Mouse (Mus musculus): Measurements from ENCODE around the gene Aqp9.
"Not testable (repeated sequence)": the region's sequence is repeated elsewhere in the genome, so short reads cannot be mapped to it uniquely, and the experiment has no call there.

The Aqp9 gene

DNA sequence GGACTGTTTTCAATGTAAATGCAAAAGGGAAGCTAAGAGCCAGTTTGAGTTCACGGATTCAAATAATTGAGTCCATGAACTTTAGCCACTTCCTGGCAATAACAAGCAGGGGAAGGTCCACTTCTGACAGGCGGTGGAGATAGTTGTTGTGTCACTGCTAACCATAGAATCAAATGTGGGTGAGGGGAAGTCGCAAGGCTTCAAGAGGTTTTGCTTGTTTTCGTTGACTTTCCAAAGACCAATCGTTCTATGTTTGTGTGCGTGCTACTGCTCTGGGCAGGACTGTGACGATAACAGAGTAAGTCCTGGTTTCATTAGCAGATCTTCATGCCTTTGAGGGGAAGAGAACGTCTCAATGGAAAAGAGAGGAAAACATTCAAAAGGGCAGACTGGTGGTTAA, 28.3 kb downstream of the Aqp9 start:
- CTCF ChIA-PET = no interaction called here

DNA sequence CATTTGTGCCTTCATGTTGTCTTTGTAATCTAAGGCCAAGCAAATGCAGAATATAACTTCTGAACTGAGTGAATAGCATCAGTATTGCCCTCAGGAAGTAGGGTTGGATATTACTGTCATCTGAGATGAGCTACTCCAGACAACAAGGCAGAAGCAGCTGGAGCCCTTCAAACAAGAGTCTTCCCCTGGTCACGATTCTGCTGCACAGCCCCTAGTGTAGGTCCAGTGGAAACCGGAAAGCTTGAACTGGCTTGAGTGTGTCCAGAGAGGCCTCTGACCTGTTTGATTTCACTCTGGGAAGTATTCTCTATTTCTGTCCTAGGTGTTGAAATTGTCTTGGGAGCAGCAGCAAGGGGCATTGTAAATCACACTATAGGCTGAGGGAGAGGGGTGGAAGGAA, 29.5 kb downstream of the Aqp9 start:
- CTCF ChIA-PET = no interaction called here

DNA sequence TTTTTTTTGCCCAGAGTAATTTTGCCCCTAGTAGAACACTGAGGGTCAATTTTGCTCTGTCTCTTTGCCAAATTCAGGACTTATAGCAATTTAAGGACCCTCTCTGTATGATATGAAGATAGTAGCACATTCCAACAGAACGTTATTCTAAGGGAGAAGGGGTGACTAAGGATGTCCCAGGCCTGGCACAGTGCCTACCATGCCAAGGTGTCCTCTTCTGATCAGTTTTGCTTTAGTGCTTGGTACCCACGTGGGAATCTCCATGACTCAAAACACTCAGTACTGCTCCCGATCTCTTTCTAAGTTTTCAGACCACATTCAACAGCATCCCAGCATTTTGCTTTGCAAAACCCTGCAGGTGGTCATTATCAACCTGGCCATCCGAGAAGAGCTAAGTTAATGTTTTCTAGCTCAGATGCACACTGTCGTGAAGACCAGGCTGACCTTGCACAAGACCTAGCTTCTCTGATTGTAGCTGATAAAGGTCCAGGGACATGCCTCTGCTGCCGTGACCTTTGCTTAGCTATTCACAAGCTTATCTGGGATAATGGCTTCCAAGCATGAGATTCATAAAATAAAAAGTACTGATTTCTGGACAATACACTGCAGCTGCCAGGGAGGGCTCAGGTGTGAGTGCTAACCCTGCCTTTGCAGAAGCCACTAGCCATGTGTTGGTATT, 31.1 kb downstream of the Aqp9 start:
- CTCF ChIA-PET = interaction anchor here (0.6 kb wide), 1 partner anchor 198 kb away, joined by 3 read pairs; no protein-coding TSS in a partner anchor

DNA sequence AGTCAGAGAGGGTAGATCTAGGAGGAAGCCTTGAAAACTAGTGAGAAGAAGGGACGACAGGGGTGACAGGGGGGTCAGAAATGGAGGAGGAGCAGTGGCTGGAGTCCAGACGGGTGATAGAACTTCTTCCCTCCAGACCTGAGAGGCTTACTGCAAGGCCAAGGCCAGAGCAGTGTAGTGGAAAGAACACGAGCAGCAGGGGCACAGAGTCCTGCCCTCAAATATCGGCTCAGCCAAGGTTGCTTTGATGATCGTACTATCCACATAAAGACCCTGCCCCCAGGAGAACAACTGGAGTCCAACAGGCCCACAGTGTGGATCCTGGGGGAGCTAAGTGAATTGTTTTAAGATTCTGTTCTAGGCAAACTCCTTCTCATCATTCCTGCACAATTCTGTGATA, 33.4 kb downstream of the Aqp9 start:
- CTCF ChIA-PET = no interaction called here

DNA sequence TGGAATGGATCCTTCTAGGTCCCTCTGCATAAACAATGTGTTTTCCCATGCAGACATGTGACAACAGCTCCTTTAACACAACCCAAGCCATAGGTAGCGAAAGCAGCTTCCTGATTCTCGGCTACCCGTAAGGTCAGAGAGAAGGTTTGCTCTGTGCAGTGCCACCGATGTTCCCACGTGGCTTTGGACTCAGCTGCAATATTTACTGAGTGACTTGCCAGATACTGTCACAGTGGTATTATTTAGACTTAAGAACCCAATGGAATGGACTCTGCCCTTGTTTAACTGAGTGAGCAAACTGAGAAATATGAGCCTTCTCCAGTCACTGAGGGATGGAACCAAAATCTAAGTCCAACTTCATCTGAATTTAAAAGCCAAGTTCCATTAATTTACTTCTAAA, 35.3 kb downstream of the Aqp9 start:
- CTCF ChIA-PET = no interaction called here

DNA sequence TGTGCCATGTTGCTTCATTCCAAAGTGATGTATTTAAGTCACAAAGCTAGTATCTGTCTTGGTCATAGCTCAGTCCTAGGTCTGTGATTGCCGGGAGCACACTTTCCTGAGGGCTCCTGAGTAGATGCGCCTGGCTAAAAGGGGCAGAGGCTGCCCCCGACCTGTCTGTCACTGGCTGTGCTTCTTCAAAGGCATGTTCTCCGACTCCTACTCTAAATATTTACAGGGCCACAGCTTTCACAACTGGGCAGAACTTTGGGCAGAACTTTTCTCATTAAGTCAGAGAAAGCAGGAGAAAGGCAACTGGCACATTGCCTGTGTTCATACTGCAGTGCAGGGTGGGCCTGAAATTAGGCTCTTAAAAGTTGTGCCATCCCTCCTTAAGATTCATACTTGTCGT, 36.7 kb downstream of the Aqp9 start:
- CTCF ChIA-PET = no interaction called here

DNA sequence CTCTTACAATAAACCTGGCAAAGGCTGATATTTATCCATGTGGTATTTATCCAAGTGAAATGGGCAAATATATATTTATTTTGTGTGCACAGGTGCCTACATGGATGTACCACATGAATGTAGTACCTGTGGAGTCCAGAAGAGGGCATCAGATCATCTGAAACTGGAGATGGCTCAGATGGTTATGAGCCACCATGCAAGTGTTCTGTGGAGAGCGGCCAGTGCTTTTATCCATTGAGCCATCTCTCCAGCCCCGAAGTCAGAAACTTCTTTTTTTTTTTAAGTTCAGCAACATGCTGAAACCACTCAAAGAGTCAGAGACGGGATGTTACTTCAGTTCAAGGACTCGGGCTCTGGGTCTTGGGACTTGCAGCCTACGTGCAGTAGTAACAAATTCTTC, 39.6 kb downstream of the Aqp9 start:
- CTCF ChIA-PET = interaction anchor here (1.4 kb wide), 1 partner anchor 59 kb away, joined by 3 read pairs; no protein-coding TSS in a partner anchor

DNA sequence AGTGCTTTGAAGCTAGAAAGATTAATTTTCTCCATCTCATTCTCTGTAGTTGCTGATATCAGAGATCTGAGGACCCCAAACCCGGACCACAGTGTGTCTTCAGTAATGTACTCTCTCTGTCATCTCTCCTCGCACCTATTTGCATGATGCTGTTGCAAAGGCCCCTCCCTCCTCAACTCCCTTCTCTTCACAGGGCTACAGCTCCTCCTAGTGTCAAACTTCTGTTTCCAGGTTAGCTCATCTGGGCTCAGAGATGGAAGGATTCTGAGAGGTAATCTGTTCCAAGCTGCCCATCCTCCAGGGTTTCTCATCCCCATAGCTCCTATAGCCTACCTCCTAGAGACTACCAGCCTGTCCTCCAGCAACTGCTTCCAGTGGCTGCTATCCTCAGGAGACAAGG, 42.3 kb downstream of the Aqp9 start:
- CTCF ChIA-PET = interaction anchor here (0.9 kb wide), 1 partner anchor 63 kb away, joined by 3 read pairs; no protein-coding TSS in a partner anchor

DNA sequence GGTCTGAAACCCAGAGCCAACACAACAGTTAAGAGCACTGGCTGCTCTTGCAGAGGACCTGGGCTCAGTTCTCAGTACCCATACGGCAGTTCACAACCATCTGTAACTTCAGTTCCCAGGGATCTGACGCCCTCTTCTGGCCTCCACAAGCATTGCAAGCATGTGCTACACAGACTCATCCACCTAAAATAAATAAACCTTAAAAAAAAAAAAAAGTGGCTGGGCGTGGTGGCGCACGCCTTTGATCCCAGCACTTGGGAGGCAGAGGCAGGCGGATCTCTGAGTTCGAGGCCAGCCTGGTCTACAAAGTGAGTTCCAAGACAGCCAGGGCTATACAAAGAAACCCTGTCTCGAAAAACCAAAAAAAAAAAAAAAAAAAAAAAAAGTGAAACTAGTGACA, 45.4 kb downstream of the Aqp9 start:
- CTCF ChIA-PET = not testable (repeated sequence)

DNA sequence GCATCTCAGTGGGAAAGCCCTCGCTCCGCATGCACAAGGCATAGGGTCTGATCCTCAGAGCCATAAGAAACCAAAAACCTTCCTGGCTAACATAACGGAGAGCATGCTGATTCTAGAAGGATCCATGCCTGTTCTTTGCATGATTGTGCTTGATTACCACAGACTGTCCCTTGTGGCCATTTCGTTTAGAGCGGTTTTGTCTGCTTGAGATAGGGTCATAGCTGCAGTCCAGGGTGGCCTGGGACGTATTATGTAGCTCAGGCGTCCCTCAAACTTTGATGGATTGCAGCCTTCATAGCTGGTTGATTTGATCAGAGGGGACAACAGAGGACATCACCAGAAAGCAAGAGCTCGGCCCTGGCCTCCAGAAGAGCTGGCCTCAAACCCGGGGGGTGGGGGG, 47.6 kb downstream of the Aqp9 start:
- CTCF ChIA-PET = interaction anchor here (0.6 kb wide), 1 partner anchor 254 kb away, joined by 7 read pairs; no protein-coding TSS in a partner anchor

DNA sequence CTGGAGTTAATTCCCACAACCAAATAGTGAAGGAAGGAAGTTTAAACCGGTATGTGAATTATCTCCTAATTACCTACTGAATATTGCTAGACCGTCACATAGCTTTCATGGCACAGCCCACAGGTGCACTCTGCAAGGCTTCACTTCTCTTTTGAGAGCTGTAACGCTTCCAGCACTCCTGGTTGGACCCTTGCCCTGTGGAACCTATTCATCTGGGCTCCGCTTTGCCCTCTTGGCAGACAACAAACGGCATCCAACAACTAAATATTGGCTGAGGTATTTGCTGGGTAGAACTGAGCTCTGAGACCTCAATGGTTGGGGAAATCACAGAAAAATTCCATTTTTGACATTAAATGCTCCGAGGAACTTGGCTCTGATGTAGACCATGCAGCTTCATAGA, 55.3 kb downstream of the Aqp9 start:
- CTCF ChIA-PET = no interaction called here

DNA sequence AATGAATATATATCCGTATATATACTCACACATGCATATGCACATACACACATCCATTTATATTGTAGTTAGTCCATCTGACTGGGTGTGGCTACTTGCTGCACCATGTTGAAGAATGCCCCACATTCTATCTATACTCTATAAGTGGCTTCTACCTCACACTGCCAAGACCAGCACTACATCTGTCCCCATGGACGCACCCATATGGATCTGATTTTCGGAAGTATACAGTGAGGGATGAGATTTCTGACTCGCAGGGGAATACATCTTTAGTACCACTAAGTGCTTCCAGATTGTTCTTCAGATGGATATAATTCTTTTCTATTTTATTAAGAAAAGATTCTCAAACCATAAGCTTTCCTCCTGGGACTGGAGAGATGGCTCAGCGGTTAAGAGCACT, 65.0 kb downstream of the Aqp9 start:
- CTCF ChIA-PET = no interaction called here

DNA sequence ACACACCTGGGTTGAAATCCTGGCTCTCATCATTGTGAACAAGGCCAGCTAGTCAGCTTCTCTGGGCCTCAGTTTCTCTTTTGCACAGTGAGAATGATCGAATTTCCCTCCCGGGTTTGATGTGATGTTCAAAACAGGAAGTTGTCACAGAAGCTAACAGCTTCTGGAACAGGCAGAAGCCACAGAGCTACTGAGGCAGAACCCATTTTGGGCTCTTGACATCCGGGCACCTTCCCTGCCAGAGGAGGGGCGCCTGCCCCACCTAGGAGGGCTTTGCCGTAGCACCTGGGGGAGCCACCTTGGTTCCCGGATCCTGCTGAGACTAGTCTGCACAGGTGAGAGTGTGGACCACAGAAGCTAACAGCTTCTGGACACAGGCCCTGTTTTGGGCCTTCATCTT, 74.4 kb downstream of the Aqp9 start:
- CTCF ChIA-PET = no interaction called here

DNA sequence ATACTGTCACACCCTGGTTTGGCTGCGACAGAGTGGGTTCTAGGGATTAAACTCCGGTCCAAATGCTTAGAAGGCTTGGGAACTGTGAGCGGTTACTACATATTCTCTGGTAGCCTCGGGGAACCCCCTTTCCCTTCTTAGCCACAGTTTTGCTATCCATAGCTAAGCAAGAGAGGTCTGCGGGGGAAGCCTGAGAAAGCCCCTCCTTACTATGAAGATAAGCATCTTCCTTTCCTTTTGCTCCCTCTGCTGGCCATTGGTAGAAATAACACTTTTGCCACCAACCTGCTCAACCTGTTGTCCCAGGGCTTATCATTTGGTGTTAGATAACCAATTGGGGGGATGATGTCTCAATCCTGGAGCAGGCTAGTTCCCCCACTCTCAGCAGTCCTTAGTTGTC, 76.4 kb downstream of the Aqp9 start:
- CTCF ChIA-PET = interaction anchor here (1.1 kb wide), 1 partner anchor 10 kb away, joined by 3 read pairs; no protein-coding TSS in a partner anchor

DNA sequence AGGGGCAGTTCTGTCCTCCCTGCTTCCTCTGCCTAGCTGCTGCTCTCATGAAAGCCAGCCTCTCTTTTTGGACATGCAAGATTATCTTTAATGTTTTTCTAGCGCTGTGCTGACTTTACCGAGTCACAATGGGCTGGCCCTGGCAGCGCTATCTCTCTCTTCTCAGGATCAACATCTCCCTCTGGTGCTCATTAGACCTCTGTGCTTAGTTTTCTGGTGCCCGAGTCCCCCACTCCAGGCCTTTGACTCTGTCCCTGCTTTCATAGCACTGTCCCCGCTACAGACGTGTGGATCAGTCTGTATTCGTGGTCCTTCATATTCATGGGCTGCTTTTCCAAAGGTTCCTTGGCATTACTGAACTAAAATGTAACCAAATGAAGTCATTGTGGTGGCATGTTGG, 89.3 kb downstream of the Aqp9 start:
- CTCF ChIA-PET = no interaction called here

DNA sequence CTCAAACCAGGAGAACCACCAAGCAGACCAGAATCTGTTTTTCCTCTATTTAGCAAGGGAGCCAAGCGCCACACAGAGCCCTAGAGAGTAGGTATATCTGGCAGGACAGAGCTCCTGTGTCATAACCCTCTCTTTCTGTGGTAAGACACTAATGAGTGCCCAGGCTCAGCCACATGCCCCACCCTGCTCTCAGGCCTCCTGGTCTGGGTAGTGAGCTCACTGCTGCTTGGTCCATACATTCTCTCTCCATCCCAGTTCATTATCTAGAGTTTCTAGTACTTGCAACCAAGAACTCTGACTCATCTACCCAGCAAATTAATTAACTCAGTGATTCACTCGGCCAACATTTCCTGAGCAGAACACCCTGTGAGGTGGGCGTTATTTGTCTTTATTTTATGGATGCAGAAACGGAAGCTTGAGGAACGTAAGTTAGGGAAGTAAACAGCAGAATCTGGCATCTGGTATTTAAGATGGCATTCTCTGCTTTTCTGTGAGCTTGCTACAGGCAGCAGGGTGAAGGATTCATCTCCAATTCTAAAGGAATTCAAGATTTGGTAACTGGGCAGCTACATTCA, 91.1 kb downstream of the Aqp9 start:
- CTCF ChIA-PET = no interaction called here

DNA sequence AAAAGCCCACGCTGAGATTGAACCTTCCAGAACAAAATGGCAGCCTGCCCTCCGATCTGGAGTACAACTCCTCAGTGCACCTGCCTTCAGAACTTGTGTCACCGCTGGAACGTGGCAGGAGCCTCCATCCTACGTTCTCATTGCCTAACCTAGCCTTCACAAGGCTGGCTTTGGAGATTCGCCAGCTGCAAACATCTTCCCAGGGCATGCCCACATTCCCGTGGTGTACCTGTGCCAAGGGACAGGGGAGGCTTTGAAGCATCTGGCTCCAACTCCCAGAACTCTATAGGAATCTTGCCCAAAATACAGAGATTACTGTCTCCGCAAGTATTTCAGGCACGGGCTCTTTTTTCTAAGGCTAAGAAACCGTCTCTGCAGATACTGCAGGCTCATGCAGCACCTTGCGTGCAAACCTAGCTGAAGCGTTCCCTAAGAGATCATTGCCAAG, 92.3 kb downstream of the Aqp9 start:
- CTCF ChIA-PET = no interaction called here

DNA sequence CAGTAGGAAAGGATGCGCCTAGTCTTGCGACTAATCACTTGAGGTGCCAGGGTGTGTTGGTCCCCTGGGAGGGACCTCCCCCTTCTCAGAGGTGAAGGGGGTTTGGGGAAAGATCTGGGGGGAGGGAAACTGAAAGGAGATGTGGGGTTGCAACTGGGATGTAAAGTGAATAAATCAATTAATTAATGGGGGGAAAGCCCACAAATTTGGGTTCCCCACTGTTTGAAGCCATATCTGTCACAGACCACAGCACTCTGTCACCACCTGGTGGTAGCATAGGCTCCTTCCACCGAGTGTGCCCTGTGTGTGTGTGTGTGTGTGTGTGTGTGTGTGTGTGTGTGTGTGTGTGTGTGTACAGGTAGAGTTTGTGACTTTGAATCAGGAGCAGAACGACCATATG, 94.7 kb downstream of the Aqp9 start:
- CTCF ChIA-PET = interaction anchor here (0.7 to 0.8 kb wide), 3 partner anchors 47 to 214 kb away, joined by 3 to 36 read pairs (median 5); no protein-coding TSS in a partner anchor

DNA sequence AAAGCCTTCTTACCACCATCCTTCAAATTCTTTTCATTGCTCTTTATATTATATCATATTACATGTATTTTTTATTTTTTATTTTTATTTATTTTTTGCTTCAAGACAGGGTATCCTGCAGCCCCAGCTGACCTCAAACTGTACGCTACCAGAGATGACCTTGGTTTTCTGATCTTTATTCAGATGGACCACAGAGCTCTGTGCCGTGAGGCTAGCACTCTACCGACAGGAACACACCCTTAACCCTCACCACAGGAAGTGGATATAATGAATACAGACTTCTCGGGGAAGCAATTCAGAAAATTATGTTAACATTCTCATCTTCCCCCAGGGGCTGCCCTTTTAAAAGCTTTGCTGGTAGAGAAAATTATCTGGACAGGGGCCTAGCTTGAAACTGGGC, 95.4 kb downstream of the Aqp9 start:
- CTCF ChIA-PET = no interaction called here

DNA sequence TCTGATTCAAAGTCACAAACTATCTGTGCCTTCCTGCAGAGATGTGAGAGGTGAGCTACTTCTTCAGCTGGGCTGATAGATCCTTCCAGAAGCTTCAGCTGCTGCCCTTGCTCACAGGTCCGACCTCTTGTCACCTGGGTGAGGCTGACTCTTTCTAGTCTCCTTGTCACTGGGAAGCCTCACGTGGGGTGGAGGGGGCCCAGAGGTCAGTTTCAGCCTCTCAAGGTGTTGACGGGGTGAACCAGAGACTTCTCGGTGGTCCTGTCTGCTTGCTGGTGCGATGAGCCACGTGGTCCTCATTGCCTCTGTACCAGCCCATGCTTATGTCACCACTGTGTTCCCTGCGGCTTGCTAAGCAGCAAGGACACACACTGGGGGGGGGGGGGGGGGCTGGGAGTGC, 96.0 kb downstream of the Aqp9 start:
- CTCF ChIA-PET = interaction anchor here (0.6 kb wide), 1 partner anchor 229 kb away, joined by 3 read pairs; no protein-coding TSS in a partner anchor

DNA sequence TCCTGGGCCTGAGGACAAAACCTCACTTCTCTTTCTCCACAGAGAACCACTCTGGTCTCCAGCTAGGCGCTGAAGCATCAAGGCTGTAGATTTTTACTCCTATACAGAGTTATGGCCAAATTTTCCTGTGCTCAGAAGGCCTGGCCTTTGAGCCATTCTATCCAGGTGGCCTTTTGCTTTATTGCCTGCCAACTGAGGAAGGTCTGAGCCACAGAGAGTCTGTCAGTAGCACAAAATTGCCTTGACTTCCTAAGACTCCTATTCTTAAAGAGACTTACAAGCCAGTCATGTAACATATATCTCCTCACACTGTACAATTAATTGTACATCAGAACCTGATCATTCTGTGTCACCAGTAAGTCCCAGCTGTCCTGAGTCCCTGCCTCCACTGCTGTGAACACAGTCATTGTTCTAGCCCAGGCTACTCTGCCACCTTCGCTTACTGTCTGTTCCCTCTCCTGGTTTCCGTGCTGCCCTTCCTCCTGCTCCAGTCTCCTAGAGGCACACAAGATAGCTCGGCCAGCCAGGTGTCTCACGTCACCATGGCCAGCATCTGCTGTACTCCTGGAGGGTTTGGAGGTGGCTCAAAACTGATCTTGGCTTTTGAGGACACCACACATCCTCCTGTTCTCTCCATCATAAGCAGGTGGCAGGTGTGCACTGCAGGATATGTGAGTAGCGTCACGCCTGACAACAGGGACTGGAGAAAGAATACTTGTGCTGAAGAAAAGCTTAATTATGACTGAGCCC, 96.7 kb downstream of the Aqp9 start:
- CTCF ChIA-PET = interaction anchor here (0.6 kb wide), 1 partner anchor 228 kb away, joined by 3 read pairs; no protein-coding TSS in a partner anchor

DNA sequence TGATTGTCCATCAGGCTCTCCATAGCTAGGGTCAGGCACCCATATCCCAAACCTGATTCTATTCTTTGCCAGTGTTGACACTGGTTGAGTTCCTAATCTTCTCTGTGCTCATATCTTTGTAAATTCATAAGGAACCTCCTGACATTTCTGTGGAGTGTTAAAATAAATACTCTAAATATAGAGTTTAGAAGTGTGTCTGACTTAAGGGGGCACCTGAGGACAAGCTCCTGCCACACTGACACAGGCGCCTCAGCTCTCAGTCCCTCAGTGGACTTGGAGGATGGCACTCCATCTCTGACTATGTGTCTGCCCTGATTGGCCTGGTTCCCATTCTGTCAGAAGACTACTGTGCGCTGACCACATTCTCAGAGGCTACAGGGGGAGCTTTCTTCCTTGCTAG, 97.9 kb downstream of the Aqp9 start:
- CTCF ChIA-PET = no interaction called here

DNA sequence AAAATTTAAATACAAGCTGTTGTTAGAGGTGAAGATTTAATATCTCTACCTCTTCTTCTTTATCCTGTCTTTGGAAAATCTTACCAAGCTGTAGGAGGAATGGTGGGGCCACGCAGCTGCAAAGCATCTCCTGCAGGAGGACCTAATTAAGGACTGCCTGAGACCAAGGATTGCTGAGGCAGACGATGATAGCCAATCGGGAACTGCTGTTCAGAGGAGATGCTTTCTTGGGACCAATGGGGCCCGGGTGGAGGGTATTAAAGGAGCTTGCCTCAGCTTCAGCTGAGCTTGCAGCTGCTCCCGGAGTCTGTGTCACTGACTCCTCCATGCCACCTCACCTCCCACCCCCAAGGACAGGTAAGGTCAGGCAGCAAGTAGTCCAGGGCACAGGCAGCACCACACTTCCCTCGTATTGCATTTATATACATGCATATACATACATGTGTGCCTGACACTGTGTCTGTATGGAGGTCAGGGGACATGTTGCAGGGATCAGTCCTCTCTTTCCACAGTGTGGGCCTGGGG, 99.6 kb downstream of the Aqp9 start:
- CTCF ChIA-PET = no interaction called here

Data from spleen, embryonic (tissue).